Mouse (Mus musculus) heart, embryonic 16.5 days (tissue): Measurements from ENCODE around the gene 1700028P14Rik. TPM values are rescaled to one million over a fixed set of nuclear protein-coding genes. Genes with fewer than 3 reads are reported as not detected.

Experiments used
- ATAC-seq: fragments of 200-750 bp; cut with Nextera tagmentation; replicated peaks from 2 replicates; pipeline ENCODE4 v1.8.0; 2017; ENCODE audit warnings: moderate number of reproducible peaks; ENCODE audit not compliant: insufficient read depth, low FRiP score; ENCODE audit errors: extremely low read depth
- H3K27ac ChIP-seq: fragments of 300-500 bp; sonication (generic); 2 replicates; pipeline ENCODE4 v1.5.1; 2014; ENCODE audit warnings: mild to moderate bottlenecking, low read length, control low read depth, moderate library complexity
- H3K27me3 ChIP-seq: fragments of 300-500 bp; sonication (generic); 2 replicates; pipeline ENCODE4 v1.6.1; 2014; ENCODE audit warnings: low read length, mixed read lengths; ENCODE audit not compliant: control insufficient read depth, insufficient read depth
- H3K36me3 ChIP-seq: fragments of 300-500 bp; sonication (generic); 2 replicates; pipeline ENCODE4 v1.6.1; 2014; ENCODE audit not compliant: control insufficient read depth, insufficient read depth
- H3K4me1 ChIP-seq: fragments of 300-500 bp; sonication (generic); 2 replicates; pipeline ENCODE4 v1.6.1; 2014; ENCODE audit warnings: low read length, mixed read lengths; ENCODE audit not compliant: control insufficient read depth, insufficient read depth
- H3K4me2 ChIP-seq: fragments of 300-500 bp; sonication (generic); 2 replicates; pipeline ENCODE4 v1.6.1; 2014; ENCODE audit warnings: low read depth, mild to moderate bottlenecking, control low read depth, low read length
- H3K4me3 ChIP-seq: fragments of 300-500 bp; sonication (generic); 2 replicates; pipeline ENCODE4 v1.5.1; 2014; ENCODE audit warnings: mild to moderate bottlenecking, control low read depth, low read length
- H3K9ac ChIP-seq: fragments of 300-500 bp; sonication (generic); 2 replicates; pipeline ENCODE4 v1.6.1; 2014; ENCODE audit warnings: low read length, control low read depth
- H3K9me3 ChIP-seq: fragments of 300-500 bp; sonication (generic); replicated peaks from 2 replicates; pipeline ENCODE4 v1.6.1; 2016; ENCODE audit warnings: low read length; ENCODE audit not compliant: control insufficient read depth
- WGBS: fragments of 180-500 bp; shearing (Covaris S2); extraction: QIAGEN DNeasy Blood & Tissue Kit; methylation state at CpG from one replicate; pipeline ENCODE4 v1.1.7; 2014; 5-methylcytosine and 5-hydroxymethylcytosine counted together
- polyA plus RNA-seq: library from polyadenylated mRNA; unstranded; fragments of >200 nt; fragmentation: Nextera tagmentation; extraction: Ambion mirVana; gene quantifications from 2 replicates; pipeline ENCODE4 v1.2.1, GENCODE M21; 2015

The 1700028P14Rik gene
- polyA plus RNA-seq, 1 experiment from 2014 or later: 0.28 TPM

DNA sequence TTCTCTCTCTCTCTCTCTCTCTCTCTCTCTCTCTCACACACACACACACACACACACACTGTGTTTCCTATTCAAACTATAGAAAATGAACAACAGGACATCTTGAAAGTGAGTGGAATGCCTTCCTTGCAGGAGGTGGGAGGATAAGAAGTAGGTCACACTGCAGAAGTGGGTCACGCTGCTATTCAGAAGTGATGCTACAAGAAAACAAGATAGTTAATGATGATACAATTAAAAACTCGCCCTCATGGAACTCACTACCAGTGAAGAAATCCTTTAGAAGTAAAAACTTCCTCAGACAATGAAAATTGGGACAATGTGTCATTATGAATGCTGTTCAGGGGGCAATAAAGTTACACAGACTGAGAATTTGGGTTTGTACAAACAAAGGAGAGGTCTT is 20.4 kb upstream of the 1700028P14Rik start:
- no peaks in the 10 kb centered on the region for H3K36me3 ChIP-seq
- no peak overlapping the region for H3K9ac ChIP-seq
- H3K27me3 ChIP-seq: no peaks in the 10 kb centered on the region
- 59% methylated on average over 2 of the region's 2 CpGs for WGBS
- no peak overlapping the region for H3K27ac ChIP-seq
- H3K9me3 ChIP-seq: no peaks in the 10 kb centered on the region
- ATAC-seq: no peak
- no peak overlapping the region for H3K4me2 ChIP-seq
- H3K4me3 ChIP-seq: no peak overlapping the region
- no peaks in the 10 kb centered on the region for H3K4me1 ChIP-seq

DNA sequence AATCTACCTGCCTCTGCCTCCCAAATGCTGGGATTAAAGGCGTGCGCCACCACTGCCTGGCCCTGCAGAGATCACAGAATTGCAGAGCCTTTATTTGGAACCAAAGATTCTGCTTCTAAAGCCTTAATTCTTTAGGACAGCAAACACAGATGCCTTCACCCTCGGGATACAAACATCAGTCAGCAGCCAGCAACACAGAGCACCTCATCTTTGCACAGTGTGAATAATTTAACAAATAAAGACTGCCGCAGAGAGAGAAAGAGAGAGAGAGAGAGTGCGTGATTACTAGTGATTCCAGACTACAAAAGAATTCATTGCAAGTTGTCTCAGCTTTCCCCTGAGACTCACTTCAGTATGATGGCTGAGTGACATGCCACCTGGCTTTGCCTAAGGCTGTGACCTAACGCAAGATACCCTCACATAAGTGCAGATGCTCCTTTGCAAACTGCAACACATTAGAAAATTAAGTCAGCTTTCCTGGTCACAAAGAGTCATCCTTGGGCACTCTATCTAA is 15.6 kb upstream of the 1700028P14Rik start:
- Histone ChIP-seq H3K4me2 (no peak overlapping the region), H3K27ac (no peak overlapping the region), H3K27me3 (no peaks in the 10 kb centered on the region), H3K9me3 (no peaks in the 10 kb centered on the region), H3K9ac (no peak overlapping the region), H3K4me1 (no peaks in the 10 kb centered on the region), H3K36me3 (no peaks in the 10 kb centered on the region), H3K4me3 (no peak overlapping the region)
- 79% methylated on average over 6 of the region's 6 CpGs for WGBS
- no peak for ATAC-seq

DNA sequence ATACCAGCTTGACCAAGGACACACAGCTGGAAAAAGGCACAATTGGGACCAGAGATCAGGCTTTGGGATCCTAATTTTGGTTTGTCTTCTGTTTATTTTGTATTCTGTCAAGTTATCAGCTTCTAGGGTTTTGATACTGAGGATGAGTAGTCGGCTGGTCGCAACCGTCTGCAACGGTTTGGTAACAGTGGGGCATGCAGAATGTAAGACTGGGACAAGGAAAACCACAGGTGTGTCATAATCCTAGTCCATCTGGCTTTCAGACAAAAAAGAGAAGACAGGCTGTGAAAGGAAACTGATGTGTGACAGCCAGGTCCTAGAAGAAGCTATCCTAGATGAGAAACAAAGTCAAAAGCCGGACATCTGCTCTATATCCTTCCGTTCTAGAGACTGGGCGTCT is 11.5 kb upstream of the 1700028P14Rik start:
- 85% methylated on average over 7 of the region's 7 CpGs for WGBS
- no peak overlapping the region for H3K4me2 ChIP-seq
- no peaks in the 10 kb centered on the region for H3K27me3 ChIP-seq
- H3K9me3 ChIP-seq: no peaks in the 10 kb centered on the region
- H3K4me1 ChIP-seq: no peaks in the 10 kb centered on the region
- H3K36me3 ChIP-seq: no peaks in the 10 kb centered on the region
- no peak overlapping the region for H3K9ac ChIP-seq
- no peak overlapping the region for H3K27ac ChIP-seq
- no peak for ATAC-seq
- H3K4me3 ChIP-seq: no peak overlapping the region

DNA sequence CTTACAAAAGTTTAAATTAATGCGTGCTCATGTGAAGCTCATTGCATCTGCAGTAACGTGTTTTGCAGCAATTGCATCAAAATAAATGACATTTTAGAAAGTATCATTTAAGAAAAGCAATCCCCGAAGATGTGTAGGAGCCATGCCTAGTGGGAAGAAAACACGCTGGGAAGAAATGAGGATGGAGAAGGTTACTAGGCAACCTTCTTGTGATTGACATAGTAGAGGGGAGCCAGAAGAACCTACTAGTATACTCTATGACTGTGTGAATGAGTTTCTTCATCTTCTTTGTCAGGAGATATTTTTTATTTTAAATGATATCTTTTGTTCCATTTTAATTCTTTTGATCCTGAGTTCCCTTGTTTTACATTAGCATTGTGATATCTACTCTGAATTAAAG is 5.7 kb upstream of the 1700028P14Rik start:
- Histone ChIP-seq H3K9ac (no peak overlapping the region), H3K27ac (no peak overlapping the region), H3K36me3 (no peaks in the 10 kb centered on the region), H3K27me3 (0 out of 2 replicates have a peak, but pooled peaks cover 2% of the 10 kb centered on the region), H3K4me2 (no peak overlapping the region), H3K4me3 (no peak overlapping the region), H3K9me3 (no peaks in the 10 kb centered on the region), H3K4me1 (0 out of 2 replicates have a peak, but pooled peaks cover 3% of the 10 kb centered on the region)
- WGBS: 78% methylated on average over 4 of the region's 4 CpGs
- no peak for ATAC-seq

DNA sequence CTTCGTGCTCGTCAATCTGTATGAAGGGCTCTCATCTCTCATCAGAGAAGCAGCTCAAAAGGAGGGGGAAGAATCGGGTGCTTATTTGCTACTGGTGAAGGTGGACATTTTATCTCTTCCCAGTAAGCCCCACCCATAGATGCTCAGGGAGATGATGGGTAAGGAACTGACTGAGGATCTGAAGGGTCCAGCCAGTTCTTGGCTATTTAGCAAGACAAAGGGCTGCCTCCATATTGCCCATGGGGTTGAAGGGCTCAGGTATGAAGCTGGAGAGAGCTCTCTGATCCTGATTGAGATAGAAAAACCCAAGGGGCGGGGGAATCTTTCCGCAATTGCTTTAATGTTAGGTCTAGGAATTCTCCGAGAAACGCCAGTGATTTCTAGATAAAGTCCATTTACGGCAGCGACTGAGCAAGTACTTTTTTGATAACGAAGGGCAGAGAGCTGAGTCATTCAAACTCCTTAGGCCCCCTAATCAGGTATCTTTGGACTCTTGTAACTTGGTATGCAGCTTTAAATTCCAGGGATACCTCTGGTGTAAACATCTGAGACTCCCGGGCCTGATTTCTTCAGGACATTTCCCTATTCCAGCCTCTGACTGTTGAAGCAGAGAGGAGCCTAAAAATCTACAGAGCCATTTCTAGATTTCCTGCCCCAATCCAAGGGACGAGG is 4.8 kb upstream of the 1700028P14Rik start:
- no peak for ATAC-seq
- Histone ChIP-seq H3K27ac (no peak overlapping the region), H3K4me2 (no peak overlapping the region), H3K36me3 (no peaks in the 10 kb centered on the region), H3K9ac (no peak overlapping the region), H3K4me1 (0 out of 2 replicates have a peak, but pooled peaks cover 3% of the 10 kb centered on the region), H3K27me3 (0 out of 2 replicates have a peak, but pooled peaks cover 2% of the 10 kb centered on the region), H3K9me3 (no peaks in the 10 kb centered on the region), H3K4me3 (no peak overlapping the region)
- WGBS: 29% methylated on average over 12 of the region's 12 CpGs

DNA sequence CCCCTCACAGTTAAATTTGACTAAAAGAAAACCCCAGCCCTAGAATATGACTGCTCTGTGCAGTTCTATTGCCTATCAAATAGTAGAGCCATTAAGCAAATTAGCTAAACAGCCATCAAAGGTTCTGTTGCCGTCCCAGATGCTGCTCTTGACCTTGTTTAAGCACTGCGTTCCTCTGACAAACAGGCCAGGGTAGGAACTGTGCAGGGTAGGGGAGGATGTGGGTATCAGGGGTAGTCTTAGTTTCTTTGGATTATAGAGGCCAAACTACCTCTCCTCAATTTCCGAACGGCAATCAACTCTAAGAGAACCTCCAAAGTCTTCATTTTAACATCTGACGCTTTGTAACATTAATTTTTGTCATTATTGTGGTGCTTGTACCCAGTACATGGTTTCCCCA is 542 bp upstream of the 1700028P14Rik start:
- H3K9ac ChIP-seq: no peak overlapping the region
- H3K4me3 ChIP-seq: no peak overlapping the region
- 86% methylated on average over 5 of the region's 5 CpGs for WGBS
- no peaks in the 10 kb centered on the region for H3K36me3 ChIP-seq
- H3K9me3 ChIP-seq: no peaks in the 10 kb centered on the region
- no peak for ATAC-seq
- H3K27me3 ChIP-seq: peaks cover 4% of the 10 kb centered on the region; the same call in 1 of the 2 replicates
- H3K4me2 ChIP-seq: no peak overlapping the region; the same call in 1 of the 2 replicates
- H3K4me1 ChIP-seq: 0 out of 2 replicates have a peak, but pooled peaks cover 3% of the 10 kb centered on the region
- H3K27ac ChIP-seq: no peak overlapping the region

DNA sequence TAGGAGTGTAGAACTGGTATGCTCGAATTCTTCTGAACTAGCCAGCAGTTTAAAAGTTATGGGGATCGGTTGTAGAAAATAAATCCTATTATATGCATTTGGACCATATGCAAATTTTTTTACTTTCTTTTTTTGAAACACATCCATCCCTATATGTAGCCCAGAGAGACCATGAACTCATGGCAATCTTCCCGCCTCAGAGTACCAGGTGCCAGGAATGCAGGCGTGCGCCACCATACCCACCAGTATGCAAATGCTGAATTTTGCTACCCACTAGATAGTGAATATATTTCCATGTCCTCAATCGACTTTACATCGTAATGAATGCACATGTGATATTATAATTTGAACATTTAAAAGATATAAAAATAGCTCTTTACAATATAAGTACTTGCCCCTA is 5.3 kb downstream of the 1700028P14Rik start:
- ATAC-seq: no peak
- WGBS: 88% methylated on average over 7 of the region's 7 CpGs
- Histone ChIP-seq H3K9ac (no peak overlapping the region), H3K27me3 (peaks cover 3% of the 10 kb centered on the region; the same call in 1 of the 2 replicates), H3K27ac (no peak overlapping the region), H3K36me3 (no peaks in the 10 kb centered on the region), H3K4me2 (no peak overlapping the region), H3K9me3 (no peaks in the 10 kb centered on the region), H3K4me1 (no peaks in the 10 kb centered on the region), H3K4me3 (no peak overlapping the region)

DNA sequence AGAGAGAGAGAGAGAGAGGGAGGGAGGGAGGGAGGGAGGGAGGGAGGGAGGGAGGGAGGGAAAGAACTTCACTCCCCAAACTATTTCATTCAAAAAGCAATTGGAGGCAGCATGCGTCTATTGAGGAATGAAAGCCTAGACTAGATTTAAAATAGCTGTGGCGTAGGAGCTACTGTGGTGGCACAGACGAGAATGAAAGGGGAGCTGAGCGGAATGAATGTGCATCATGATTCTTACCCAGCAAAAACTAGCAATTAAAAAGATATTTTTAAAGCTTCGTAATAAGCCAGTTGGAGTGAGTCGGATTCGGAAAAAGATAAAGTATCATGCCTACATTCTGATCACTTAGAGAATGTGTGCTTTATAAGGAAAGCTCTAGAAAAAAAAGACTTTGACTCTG is 7.3 kb downstream of the 1700028P14Rik start:
- Histone ChIP-seq H3K27ac (no peak overlapping the region), H3K9me3 (no peaks in the 10 kb centered on the region), H3K4me3 (no peak overlapping the region), H3K27me3 (no peaks in the 10 kb centered on the region), H3K9ac (no peak overlapping the region), H3K4me2 (no peak overlapping the region), H3K4me1 (no peaks in the 10 kb centered on the region), H3K36me3 (no peaks in the 10 kb centered on the region)
- 74% methylated on average over 7 of the region's 7 CpGs for WGBS
- no peak for ATAC-seq

DNA sequence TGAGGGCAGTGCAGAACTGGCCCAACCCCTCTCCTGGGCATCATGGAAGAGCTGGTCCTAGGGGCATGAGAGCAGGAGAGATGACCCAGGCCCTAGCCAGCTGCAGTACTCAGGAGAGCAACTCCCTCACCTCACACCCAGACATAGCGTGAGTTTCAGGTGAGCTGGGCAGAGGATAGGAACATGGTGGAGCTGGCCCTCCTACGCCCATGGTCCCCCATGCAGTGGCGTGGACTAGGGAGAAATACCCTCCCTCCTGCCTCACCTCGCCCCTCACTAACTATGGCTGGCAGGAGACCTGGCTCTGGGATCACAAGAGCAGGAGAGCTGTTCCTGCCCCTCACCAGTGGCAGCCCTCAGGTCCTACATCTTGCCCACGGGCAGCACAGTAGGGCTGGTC is 8.8 kb downstream of the 1700028P14Rik start:
- H3K4me1 ChIP-seq: no peaks in the 10 kb centered on the region
- H3K27me3 ChIP-seq: no peaks in the 10 kb centered on the region
- H3K4me3 ChIP-seq: no peak overlapping the region
- no peak for ATAC-seq
- no peak overlapping the region for H3K9ac ChIP-seq
- H3K4me2 ChIP-seq: no peak overlapping the region
- no peaks in the 10 kb centered on the region for H3K36me3 ChIP-seq
- no peak overlapping the region for H3K27ac ChIP-seq
- 84% methylated on average over 5 of the region's 5 CpGs for WGBS
- no peaks in the 10 kb centered on the region for H3K9me3 ChIP-seq
